Mouse (Mus musculus): ENCODE results near the gene Fam43b. TPM values are rescaled to one million over a fixed set of nuclear protein-coding genes. Genes with fewer than 3 reads are reported as not detected.
A peak's percentile ranks its signal among the peaks of the same experiment; 100 is the strongest.

Gene Fam43b
- polyA plus RNA-seq, 1 experiment from 2014 or later: not detected

DNA sequence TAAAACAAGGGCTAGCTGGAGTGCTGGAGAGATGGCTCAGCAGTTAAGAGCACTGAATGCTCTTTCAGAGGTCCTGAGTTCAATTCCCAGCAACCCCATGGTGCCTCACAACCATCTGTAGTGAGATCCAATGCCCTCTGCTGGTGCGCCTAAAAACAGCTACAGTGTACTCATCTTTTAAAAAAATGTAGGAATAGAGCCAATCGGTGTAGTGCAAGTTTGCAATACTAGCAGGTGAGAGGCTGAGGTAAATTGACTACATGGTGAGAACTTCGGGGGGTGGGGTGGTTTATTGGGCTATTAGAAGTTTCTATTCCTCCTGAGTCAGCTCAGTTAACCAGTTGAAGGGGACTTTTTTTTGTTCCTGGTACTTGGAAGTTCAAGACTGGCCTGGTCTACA lies 21.2 kb downstream of the Fam43b start:
- Histone ChIP-seq H3K4me1 (ENCODE audit: control insufficient read depth, low read depth, low read length) (no peaks in the 10 kb centered on the region), H3K9me3 (replicated peaks; ENCODE audit: control insufficient read depth, low read length) (no peaks in the 10 kb centered on the region), H3K36me3 (ENCODE audit: control insufficient read depth, insufficient read depth) (no peaks in the 10 kb centered on the region), H3K4me2 (ENCODE audit: low read depth, low read length) (no peak overlapping the region), H3K27ac (ENCODE audit: low read length) (no peak overlapping the region), H3K9ac (ENCODE audit: low read depth, low read length) (no peak overlapping the region), H3K4me3 (ENCODE audit: low read depth, low read length) (no peak overlapping the region), H3K27me3 (ENCODE audit: control insufficient read depth, insufficient read depth, low read depth, low read length) (no peaks in the 10 kb centered on the region)
- 63% methylated on average over 3 of the region's 3 CpGs for WGBS (ENCODE audit: insufficient replicate concordance)
- ATAC-seq (ENCODE audit: low read depth): no peak

GRCm38 (mm10) chr4:138370996-138371516 lies 25.3 kb downstream of the Fam43b start:
- Histone ChIP-seq H3K27ac (ENCODE audit: low read length) (no peak overlapping the region), H3K27me3 (ENCODE audit: control insufficient read depth, insufficient read depth, low read depth, low read length) (peaks cover 3% of the 10 kb centered on the region; the same call in 1 of the 2 replicates), H3K4me3 (ENCODE audit: low read depth, low read length) (no peak overlapping the region), H3K4me1 (ENCODE audit: control insufficient read depth, low read depth, low read length) (no peaks in the 10 kb centered on the region; the same call in 1 of the 2 replicates), H3K36me3 (ENCODE audit: control insufficient read depth, insufficient read depth) (no peaks in the 10 kb centered on the region), H3K4me2 (ENCODE audit: low read depth, low read length) (no peak overlapping the region), H3K9me3 (replicated peaks; ENCODE audit: control insufficient read depth, low read length) (no peaks in the 10 kb centered on the region), H3K9ac (ENCODE audit: low read depth, low read length) (no peak overlapping the region)
- WGBS (ENCODE audit: insufficient replicate concordance): 67% methylated on average over 5 of the region's 5 CpGs
- ATAC-seq (ENCODE audit: low read depth): no peak

GRCm38 (mm10) chr4:138368498-138369260 lies 27.6 kb downstream of the Fam43b start:
- peaks cover 3% of the 10 kb centered on the region; the same call in 1 of the 2 replicates for H3K27me3 ChIP-seq (ENCODE audit: control insufficient read depth, insufficient read depth, low read depth, low read length)
- H3K9ac ChIP-seq (ENCODE audit: low read depth, low read length): no peak overlapping the region
- H3K4me3 ChIP-seq (ENCODE audit: low read depth, low read length): no peak overlapping the region
- H3K9me3 ChIP-seq (replicated peaks; ENCODE audit: control insufficient read depth, low read length): no peaks in the 10 kb centered on the region
- no peaks in the 10 kb centered on the region for H3K36me3 ChIP-seq (ENCODE audit: control insufficient read depth, insufficient read depth)
- no peak overlapping the region for H3K27ac ChIP-seq (ENCODE audit: low read length)
- WGBS (ENCODE audit: insufficient replicate concordance): 24% methylated on average over 12 of the region's 12 CpGs
- no peak for ATAC-seq (ENCODE audit: low read depth)
- H3K4me1 ChIP-seq (ENCODE audit: control insufficient read depth, low read depth, low read length): no peaks in the 10 kb centered on the region; the same call in 1 of the 2 replicates
- H3K4me2 ChIP-seq (ENCODE audit: low read depth, low read length): peak overlapping the region; percentile 40; the same call in 1 of the 2 replicates

GRCm38 (mm10) chr4:138367641-138368497 lies 28.5 kb downstream of the Fam43b start, which contains the start of gene Cda:
Gene Cda (minus strand): TSS chr4:138367992.
- no peaks in the 10 kb centered on the region for H3K9me3 ChIP-seq (replicated peaks; ENCODE audit: control insufficient read depth, low read length)
- H3K36me3 ChIP-seq (ENCODE audit: control insufficient read depth, insufficient read depth): no peaks in the 10 kb centered on the region
- peak within 1 kb of the TSS; percentile 33; the same call in 1 of the 2 replicates for H3K27ac ChIP-seq (ENCODE audit: low read length)
- no peaks in the 10 kb centered on the region; the same call in 1 of the 2 replicates for H3K4me1 ChIP-seq (ENCODE audit: control insufficient read depth, low read depth, low read length)
- H3K4me3 ChIP-seq (ENCODE audit: low read depth, low read length): peak within 1 kb of the TSS; percentile 53
- H3K27me3 ChIP-seq (ENCODE audit: control insufficient read depth, insufficient read depth, low read depth, low read length): peaks cover 3% of the 10 kb centered on the region; the same call in 1 of the 2 replicates
- H3K4me2 ChIP-seq (ENCODE audit: low read depth, low read length): peak within 1 kb of the TSS; percentile 40
- WGBS (ENCODE audit: insufficient replicate concordance): 4% methylated on average over 34 of the region's 34 CpGs
- ATAC-seq (ENCODE audit: low read depth): peak; percentile 92
- peak within 1 kb of the TSS; percentile 45; the same call in 1 of the 2 replicates for H3K9ac ChIP-seq (ENCODE audit: low read depth, low read length)

DNA sequence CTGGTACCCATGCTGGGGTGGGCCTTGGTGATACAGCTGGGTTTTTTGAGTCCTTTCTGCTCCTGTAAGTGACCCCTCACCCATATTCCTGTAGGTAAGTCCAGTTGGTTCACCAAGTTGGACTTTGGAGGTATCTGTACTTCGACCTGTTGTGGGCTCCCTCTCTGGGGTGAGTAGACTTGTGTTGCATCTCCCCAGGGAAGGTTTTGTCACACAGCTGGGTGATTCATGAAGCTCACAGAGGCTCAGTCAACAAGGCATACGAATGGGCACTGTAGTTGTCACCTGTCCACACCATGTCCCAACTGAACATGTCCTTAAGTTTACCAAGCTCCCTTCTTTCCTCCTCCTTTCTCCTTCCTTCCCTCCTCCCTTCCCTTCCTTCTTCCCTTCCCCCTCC lies 29.8 kb downstream of the Fam43b start:
- H3K4me1 ChIP-seq (ENCODE audit: control insufficient read depth, low read depth, low read length): no peaks in the 10 kb centered on the region; the same call in 1 of the 2 replicates
- no peaks in the 10 kb centered on the region for H3K9me3 ChIP-seq (replicated peaks; ENCODE audit: control insufficient read depth, low read length)
- H3K27ac ChIP-seq (ENCODE audit: low read length): no peak overlapping the region
- H3K4me3 ChIP-seq (ENCODE audit: low read depth, low read length): no peak overlapping the region
- no peak overlapping the region for H3K9ac ChIP-seq (ENCODE audit: low read depth, low read length)
- no peaks in the 10 kb centered on the region for H3K36me3 ChIP-seq (ENCODE audit: control insufficient read depth, insufficient read depth)
- whole genome bisulfite sequencing (ENCODE audit: insufficient replicate concordance): 33% methylated on average over 2 of the region's 2 CpGs
- peak; percentile 39; the same call in 1 of the 2 replicates for ATAC-seq (ENCODE audit: low read depth)
- H3K4me2 ChIP-seq (ENCODE audit: low read depth, low read length): no peak overlapping the region
- H3K27me3 ChIP-seq (ENCODE audit: control insufficient read depth, insufficient read depth, low read depth, low read length): peaks cover 3% of the 10 kb centered on the region; the same call in 1 of the 2 replicates

DNA sequence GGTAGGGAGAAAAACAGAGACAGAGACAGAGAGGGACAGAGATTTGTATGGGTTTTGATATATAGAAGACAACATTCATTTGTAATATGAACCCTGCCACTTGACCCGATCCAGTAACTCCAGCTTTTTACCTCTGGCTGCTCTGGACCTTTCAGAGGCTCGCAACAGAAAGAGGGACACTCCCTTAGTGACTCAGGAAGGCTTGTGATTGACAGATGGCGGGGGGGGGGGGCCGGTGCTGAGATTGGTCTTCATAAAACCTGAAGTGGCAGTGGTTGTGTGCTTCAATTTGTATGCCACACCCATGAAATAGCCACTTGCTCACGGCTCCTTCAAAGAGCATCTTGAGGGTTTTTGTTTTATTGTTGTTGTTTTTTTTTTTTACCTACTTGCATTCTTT lies 32.8 kb downstream of the Fam43b start:
- Histone ChIP-seq H3K9me3 (replicated peaks; ENCODE audit: control insufficient read depth, low read length) (no peaks in the 10 kb centered on the region), H3K4me2 (ENCODE audit: low read depth, low read length) (no peak overlapping the region), H3K27me3 (ENCODE audit: control insufficient read depth, insufficient read depth, low read depth, low read length) (peaks cover 5% of the 10 kb centered on the region; the same call in 1 of the 2 replicates), H3K36me3 (ENCODE audit: control insufficient read depth, insufficient read depth) (no peaks in the 10 kb centered on the region), H3K4me1 (ENCODE audit: control insufficient read depth, low read depth, low read length) (no peaks in the 10 kb centered on the region; the same call in 1 of the 2 replicates), H3K4me3 (ENCODE audit: low read depth, low read length) (no peak overlapping the region), H3K27ac (ENCODE audit: low read length) (no peak overlapping the region), H3K9ac (ENCODE audit: low read depth, low read length) (no peak overlapping the region)
- no peak for ATAC-seq (ENCODE audit: low read depth)
- 44% methylated on average over 5 of the region's 5 CpGs for WGBS (ENCODE audit: insufficient replicate concordance)

DNA sequence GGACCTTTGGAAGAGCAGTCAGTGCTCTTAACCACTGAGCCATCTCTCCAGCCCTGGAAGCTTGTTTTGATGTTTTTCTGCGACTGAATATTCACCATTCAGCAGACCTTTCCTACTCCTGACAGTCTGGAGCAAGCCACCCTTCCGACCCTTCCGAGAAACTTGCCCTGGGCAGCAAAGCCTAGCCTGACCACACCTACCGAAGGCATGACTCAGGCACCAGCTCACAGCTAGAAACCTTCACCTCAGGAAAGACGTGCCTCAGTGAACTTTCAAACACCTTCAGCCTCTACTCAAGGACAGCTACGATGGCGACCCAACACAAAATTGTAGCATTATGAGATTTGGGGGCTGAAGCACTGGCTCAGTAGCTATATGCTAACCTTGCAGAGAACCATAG lies 33.4 kb downstream of the Fam43b start:
- ATAC-seq (ENCODE audit: low read depth): no peak
- Histone ChIP-seq H3K9ac (ENCODE audit: low read depth, low read length) (no peak overlapping the region), H3K4me3 (ENCODE audit: low read depth, low read length) (no peak overlapping the region), H3K27ac (ENCODE audit: low read length) (no peak overlapping the region), H3K4me2 (ENCODE audit: low read depth, low read length) (no peak overlapping the region), H3K36me3 (ENCODE audit: control insufficient read depth, insufficient read depth) (no peaks in the 10 kb centered on the region), H3K4me1 (ENCODE audit: control insufficient read depth, low read depth, low read length) (no peaks in the 10 kb centered on the region), H3K27me3 (ENCODE audit: control insufficient read depth, insufficient read depth, low read depth, low read length) (peaks cover 3% of the 10 kb centered on the region; the same call in 1 of the 2 replicates), H3K9me3 (replicated peaks; ENCODE audit: control insufficient read depth, low read length) (no peaks in the 10 kb centered on the region)
- WGBS (ENCODE audit: insufficient replicate concordance): 73% methylated on average over 7 of the region's 7 CpGs

GRCm38 (mm10) chr4:138361370-138361821 lies 34.9 kb downstream of the Fam43b start:
- peaks cover 2% of the 10 kb centered on the region; the same call in 1 of the 2 replicates for H3K27me3 ChIP-seq (ENCODE audit: control insufficient read depth, insufficient read depth, low read depth, low read length)
- no peak for ATAC-seq (ENCODE audit: low read depth)

More at GRCm38 (mm10) chr4:138361370-138361821, 34.9 kb downstream of the Fam43b start:
- no peak overlapping the region for H3K9ac ChIP-seq (ENCODE audit: low read depth, low read length)
- 26% methylated on average over 11 of the region's 11 CpGs for WGBS (ENCODE audit: insufficient replicate concordance)
- no peak overlapping the region for H3K4me2 ChIP-seq (ENCODE audit: low read depth, low read length)
- no peaks in the 10 kb centered on the region for H3K4me1 ChIP-seq (ENCODE audit: control insufficient read depth, low read depth, low read length)
- H3K9me3 ChIP-seq (replicated peaks; ENCODE audit: control insufficient read depth, low read length): no peaks in the 10 kb centered on the region
- no peak overlapping the region for H3K27ac ChIP-seq (ENCODE audit: low read length)
- no peak overlapping the region for H3K4me3 ChIP-seq (ENCODE audit: low read depth, low read length)
- H3K36me3 ChIP-seq (ENCODE audit: control insufficient read depth, insufficient read depth): no peaks in the 10 kb centered on the region
